24 mouse cellular contexts compared by ENCODE assay signal in the genomic region with DNA sequence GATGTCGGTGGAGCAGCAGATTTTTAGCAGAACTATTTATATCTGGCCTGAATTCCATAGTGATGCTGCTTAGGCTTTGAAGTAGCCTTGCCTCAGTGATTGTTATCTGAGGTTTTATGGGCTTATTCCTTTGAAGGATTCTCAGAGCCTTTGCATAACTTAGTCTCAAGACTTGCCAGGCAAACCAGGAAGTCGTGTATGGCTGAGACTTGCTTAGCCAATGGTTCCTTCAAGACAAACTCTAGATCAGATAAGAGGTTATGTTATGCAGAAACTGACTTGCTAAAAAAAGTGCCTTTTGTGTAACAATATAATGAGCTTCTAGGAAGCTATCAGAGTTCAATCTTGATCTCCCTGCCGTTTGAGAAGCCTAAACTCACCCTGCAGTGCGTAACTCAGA. TPM values are rescaled to one million over a fixed set of nuclear protein-coding genes. Genes with fewer than 3 reads are reported as not detected.
DNase-seq lines count a peak whose midpoint lies in the region; ATAC-seq and TF ChIP-seq lines count a peak whose summit lies in the region.
"Had no signal": no experiment of that assay in that cellular context is flagged by ENCODE, and none has a peak within 500 bp of the region (broad histone marks: within the 10 kb centered on the region; RNA-seq: fewer than 3 reads in every experiment).

No protein-coding gene starts in this region.

- no peaks in the 10 kb centered on the region for H3K9me3 ChIP-seq in kidney, embryonic 15.5 days (replicated peaks)
- no peaks in the 10 kb centered on the region for H3K9me3 ChIP-seq in intestine, postnatal 0 days (ENCODE audit: control insufficient read depth)
- H3K9me3 ChIP-seq: embryonic facial prominence, embryonic 15.5 days; forebrain, embryonic 15.5 days; heart, embryonic 13.5 days had no signal

- ATAC-seq in kidney, embryonic 15.5 days (replicated peaks; ENCODE audit: low FRiP score), result 0 out of 2 replicates have a peak, but pooled peaks have one; percentile 12
- peak; percentile 47 for ATAC-seq in common myeloid progenitor, adult 5-6 weeks (replicated peaks; ENCODE audit: low read depth, poor library complexity, severe bottlenecking)
- peak; percentile 48; the same call in 1 of the 2 replicates for ATAC-seq in intestine, postnatal 0 days
- ATAC-seq: forebrain, embryonic 15.5 days; hindbrain, embryonic 16.5 days; inflammation-experienced regulatory T-cells, adult 6 months had no signal

- no peaks in the 10 kb centered on the region for H3K4me1 ChIP-seq in kidney, embryonic 15.5 days
- H3K4me1 ChIP-seq in intestine, postnatal 0 days (replicated peaks; ENCODE audit: control insufficient read depth, insufficient read depth, low read length), result no peaks in the 10 kb centered on the region; the same call in 1 of the 2 replicates
- H3K4me1 ChIP-seq: embryonic facial prominence, embryonic 15.5 days; forebrain, embryonic 15.5 days had no signal

- intact Hi-C loops in gastrocnemius, adult 2 months (cut with DNase I), result no loop called here

- no peak for TF ChIP-seq CTCF in intestine, postnatal 0 days (IDR thresholded peaks at IDR 0.05; ENCODE audit: low read depth)
- no peak for TF ChIP-seq CTCF in gastrocnemius, adult 2 months (IDR thresholded peaks at IDR 0.05)

- H3K27me3 ChIP-seq in kidney, embryonic 15.5 days, result no peaks in the 10 kb centered on the region
- H3K27me3 ChIP-seq in intestine, postnatal 0 days (replicated peaks; ENCODE audit: control insufficient read depth, insufficient read depth, low read length), result no peaks in the 10 kb centered on the region
- H3K27me3 ChIP-seq: embryonic facial prominence, embryonic 15.5 days; forebrain, embryonic 15.5 days had no signal

- no peak overlapping the region for H3K9ac ChIP-seq in kidney, embryonic 15.5 days
- H3K9ac ChIP-seq in intestine, postnatal 0 days (ENCODE audit: low read depth, low read length), result no peak overlapping the region
- H3K9ac ChIP-seq: embryonic facial prominence, embryonic 15.5 days; forebrain, embryonic 15.5 days; heart, embryonic 13.5 days had no signal

- H3K4me3 ChIP-seq in kidney, embryonic 15.5 days (replicated peaks), result no peak overlapping the region
- H3K4me3 ChIP-seq in intestine, postnatal 0 days (ENCODE audit: low read depth, low read length), result no peak overlapping the region
- H3K4me3 ChIP-seq in gastrocnemius, adult 2 months, result no peak overlapping the region
- H3K4me3 ChIP-seq: embryonic facial prominence, embryonic 15.5 days; erythroblast, embryonic 14.5 days; forebrain, embryonic 15.5 days; heart, embryonic 13.5 days had no signal

- no peaks in the 10 kb centered on the region for H3K36me3 ChIP-seq in kidney, embryonic 15.5 days
- no peaks in the 10 kb centered on the region for H3K36me3 ChIP-seq in intestine, postnatal 0 days (ENCODE audit: control insufficient read depth, insufficient read depth)
- H3K36me3 ChIP-seq: embryonic facial prominence, embryonic 15.5 days; forebrain, embryonic 15.5 days; heart, embryonic 13.5 days had no signal

- WGBS in kidney, embryonic 15.5 days, result 66% methylated on average over 4 of the region's 4 CpGs
- WGBS in intestine, postnatal 0 days, result 43% methylated on average over 4 of the region's 4 CpGs

- no peak for DNase-seq in kidney, postnatal 4 days
- no peak for DNase-seq in left cerebral cortex, adult 8-10 months (ENCODE audit: low spot score in 2 of 2)
- DNase-seq in heart, adult 8-10 months (ENCODE audit: low spot score), result no peak
- DNase-seq in gastrocnemius, adult 2 months, result no peak
- DNase-seq: adrenal gland, adult 2 months; adrenal gland, postnatal 25 days; cerebellum, adult 2 months; cerebellum, postnatal 10 days; embryo, embryonic 11 days; gastrocnemius, postnatal 10 days; heart, postnatal 36 days had no signal

- H3K27ac ChIP-seq in kidney, embryonic 15.5 days, result peak overlapping the region; percentile 27; the same call in 1 of the 2 replicates
- no peak overlapping the region for H3K27ac ChIP-seq in intestine, postnatal 0 days (ENCODE audit: low read depth, low read length)
- H3K27ac ChIP-seq in gastrocnemius, adult 2 months, result no peak overlapping the region
- H3K27ac ChIP-seq: embryonic facial prominence, embryonic 15.5 days; forebrain, embryonic 15.5 days; heart, embryonic 13.5 days had no signal

- no peak overlapping the region for H3K4me2 ChIP-seq in kidney, embryonic 15.5 days
- no peak overlapping the region for H3K4me2 ChIP-seq in intestine, postnatal 0 days (replicated peaks; ENCODE audit: low read depth)
- H3K4me2 ChIP-seq: embryonic facial prominence, embryonic 15.5 days; forebrain, embryonic 15.5 days; heart, embryonic 13.5 days had no signal

RNA-seq across cellular contexts. Expression of a gene that starts 11.5 kb away (rescaled TPM):
- not detected in 2 replicates for polyA plus RNA-seq in kidney, embryonic 15.5 days (2015; fragmentation: Nextera tagmentation; extraction: Ambion mirVana)
- not detected in 2 replicates for total RNA-seq in common myeloid progenitor, adult 5-6 weeks (2017)
- polyA plus RNA-seq in intestine, postnatal 0 days (2015; fragmentation: Nextera tagmentation; extraction: Ambion mirVana), result not detected in 2 replicates
- total RNA-seq in left cerebral cortex, adult 8-10 months (2022), result not detected
- total RNA-seq in heart, adult 8-10 months (2022), result under 1 TPM in 3 of 4 experiments, not detected in 1; 0.25 to 0.49 (median 0.38) TPM
- total RNA-seq in gastrocnemius, adult 2 months (2021), result 1 to 10 TPM; 1.0 to 5.0 TPM
- total RNA-seq: gastrocnemius, postnatal 10 days; gastrocnemius, postnatal 4 days; heart, postnatal 36 days had no signal
- polyA plus RNA-seq: cerebellum, adult 2 months; embryonic facial prominence, embryonic 11.5 days; embryonic facial prominence, embryonic 15.5 days; erythroblast, embryonic 14.5 days; forebrain, embryonic 11.5 days; forebrain, embryonic 15.5 days; heart, embryonic 13.5 days; hindbrain, embryonic 11.5 days; hindbrain, embryonic 16.5 days; inflammation-experienced regulatory T-cells, adult 6 months had no signal

RNA-seq across cellular contexts. Expression of a gene that starts 20.7 kb away (rescaled TPM):
- 12.8 and 14.2 TPM in 2 replicates for polyA plus RNA-seq in kidney, embryonic 15.5 days (2015; fragmentation: Nextera tagmentation; extraction: Ambion mirVana)
- 4.4 and 5.5 TPM in 2 replicates for total RNA-seq in common myeloid progenitor, adult 5-6 weeks (2017)
- polyA plus RNA-seq in intestine, postnatal 0 days (2015; fragmentation: Nextera tagmentation; extraction: Ambion mirVana), result 34.2 and 36.9 TPM in 2 replicates
- total RNA-seq in left cerebral cortex, adult 8-10 months (2022), result 10 to 100 TPM; 54.5 to 60.7 (median 58.5) TPM
- total RNA-seq in heart, adult 8-10 months (2022), result 1 to 10 TPM; 1.5 to 2.3 (median 2.0) TPM
- total RNA-seq in gastrocnemius, adult 2 months (2021), result 10 to 100 TPM; 21.4 to 23.6 TPM
